Mouse (Mus musculus): ENCODE measurements at regions not wholly inside any gene's neighbourhood (a gene's known extent, or its start where the extent isn't known, plus 50 kb on each side); places are given as distances from the start of the nearest gene placed in this dataset.
A peak's percentile ranks its signal among the peaks of the same experiment; 100 is the strongest.
"Not testable (repeated sequence)": the region's sequence is repeated elsewhere in the genome, so short reads cannot be mapped to it uniquely, and the experiment has no call there.

DNA sequence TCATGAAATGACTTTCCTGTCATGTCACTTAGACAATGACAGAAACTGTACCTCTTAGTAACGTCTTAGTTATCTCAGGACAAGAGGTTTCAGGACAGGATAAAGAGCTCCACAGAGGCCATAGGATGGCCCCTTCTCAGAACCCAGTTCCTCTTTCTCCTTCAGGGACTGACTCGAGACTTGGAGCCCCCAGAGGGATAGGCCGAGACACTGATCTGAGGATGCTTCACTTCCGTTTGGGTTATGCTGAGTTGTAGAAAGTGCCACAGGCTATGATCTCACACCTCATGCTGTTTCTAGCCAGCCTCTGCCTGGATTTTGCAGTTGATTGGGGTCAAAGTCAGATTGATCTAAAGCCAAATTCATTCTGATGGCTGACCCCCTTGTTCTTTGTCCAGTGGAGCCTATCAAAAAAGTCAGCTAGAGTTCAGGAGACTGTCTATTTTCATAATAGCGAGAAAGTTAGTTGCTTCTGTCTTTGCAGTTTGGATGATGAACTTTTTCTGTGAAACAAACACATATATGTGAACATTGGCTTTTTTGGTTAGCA is 70.7 kb downstream of the Sult3a2 start:
- H3K4me2 ChIP-seq (replicated peaks): no peak overlapping the region
- no peaks in the 10 kb centered on the region for H3K36me3 ChIP-seq
- WGBS: 83% methylated on average over 5 of the region's 5 CpGs

DNA sequence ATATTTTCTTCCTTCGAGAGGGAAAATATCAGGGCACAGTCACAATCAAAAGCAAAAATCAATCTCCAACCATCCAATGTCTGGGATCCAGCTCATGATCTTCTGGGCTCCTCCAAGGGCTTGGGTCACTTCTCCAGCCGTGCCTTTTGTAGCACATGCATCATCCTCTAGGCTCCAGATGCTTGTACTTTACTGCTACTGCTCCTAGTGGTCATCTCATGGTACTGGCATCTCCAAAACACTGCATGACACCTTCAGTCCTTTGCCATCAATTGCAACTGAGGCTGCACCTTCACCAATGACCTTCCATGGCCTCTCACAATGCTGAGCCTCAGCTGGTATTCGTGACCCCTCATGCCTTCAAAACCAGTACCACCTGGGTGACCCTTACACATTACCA is 77.8 kb downstream of the Sult3a2 start:
- ATAC-seq; H3K4me2 ChIP-seq (replicated peaks); H3K4me1 ChIP-seq (replicated peaks); H3K9me3 ChIP-seq; H3K9ac ChIP-seq (replicated peaks); H3K27ac ChIP-seq; H3K36me3 ChIP-seq; H3K4me3 ChIP-seq (replicated peaks); H3K27me3 ChIP-seq: not testable (repeated sequence)
- WGBS: 83% methylated on average over 3 of the region's 3 CpGs

More for the DNA sequence above, 70.7 kb downstream of the Sult3a2 start:
- Histone ChIP-seq H3K4me3 (replicated peaks) (no peak overlapping the region), H3K9ac (replicated peaks) (no peak overlapping the region), H3K27me3 (no peaks in the 10 kb centered on the region), H3K9me3 (no peaks in the 10 kb centered on the region), H3K27ac (no peak overlapping the region), H3K4me1 (replicated peaks) (no peaks in the 10 kb centered on the region)
- no peak for ATAC-seq

DNA sequence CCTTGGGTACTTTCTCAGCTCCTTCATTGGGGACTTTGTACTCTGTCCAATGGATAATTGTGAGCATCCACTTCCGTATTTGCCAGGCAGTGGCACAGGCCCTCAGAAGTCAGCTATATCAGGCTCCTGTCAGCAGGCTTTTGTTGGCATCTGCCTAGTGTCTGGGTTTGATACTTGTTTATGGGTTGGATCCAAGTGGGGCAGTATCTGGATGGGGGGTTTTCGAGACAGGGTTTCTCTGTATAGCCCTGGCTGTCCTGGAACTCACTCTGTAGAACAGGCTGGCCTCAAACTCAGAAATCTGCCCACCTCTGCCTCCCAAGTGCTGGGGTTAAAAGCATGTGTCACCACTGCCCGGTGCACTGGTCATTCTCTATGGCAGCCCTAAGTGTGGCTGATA is 79.7 kb upstream of the Clvs2 start:
- H3K27me3 ChIP-seq; H3K9ac ChIP-seq (replicated peaks); H3K4me2 ChIP-seq (replicated peaks); H3K4me1 ChIP-seq (replicated peaks); H3K4me3 ChIP-seq (replicated peaks); H3K9me3 ChIP-seq; H3K36me3 ChIP-seq; ATAC-seq; H3K27ac ChIP-seq: not testable (repeated sequence)
- WGBS: 82% methylated on average over 3 of the region's 3 CpGs

DNA sequence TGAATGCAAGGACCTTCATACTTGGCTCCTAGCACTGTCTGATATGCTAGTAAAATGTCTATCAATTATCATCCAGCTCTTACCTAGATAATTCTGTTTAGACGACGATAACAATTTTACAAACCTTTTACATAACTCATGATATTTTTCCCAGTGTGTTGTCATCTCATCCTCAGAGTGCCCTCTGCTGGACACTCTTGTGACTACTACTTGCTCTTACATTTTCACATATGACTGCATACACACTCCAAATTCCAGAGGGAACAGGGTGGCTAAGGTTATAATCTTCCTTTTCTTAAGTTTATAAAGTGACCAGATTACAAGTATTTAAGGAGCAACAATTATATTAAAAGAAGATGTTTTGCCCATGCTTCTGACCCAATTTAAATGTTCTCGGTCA is 78.9 kb upstream of the Clvs2 start:
- no peak overlapping the region for H3K9ac ChIP-seq (replicated peaks)
- no peaks in the 10 kb centered on the region for H3K36me3 ChIP-seq
- 60% methylated on average over 3 of the region's 3 CpGs for WGBS
- no peaks in the 10 kb centered on the region for H3K27me3 ChIP-seq
- no peaks in the 10 kb centered on the region for H3K4me1 ChIP-seq (replicated peaks)
- H3K4me3 ChIP-seq (replicated peaks): no peak overlapping the region
- no peak overlapping the region for H3K27ac ChIP-seq
- H3K4me2 ChIP-seq (replicated peaks): no peak overlapping the region
- no peaks in the 10 kb centered on the region for H3K9me3 ChIP-seq
- 0 out of 2 replicates have a peak, but pooled peaks have one; percentile 56 for ATAC-seq

Measured in midbrain, embryonic 13.5 days (tissue).